ENCODE assay signal across 29 mouse cellular contexts in the genomic region with DNA sequence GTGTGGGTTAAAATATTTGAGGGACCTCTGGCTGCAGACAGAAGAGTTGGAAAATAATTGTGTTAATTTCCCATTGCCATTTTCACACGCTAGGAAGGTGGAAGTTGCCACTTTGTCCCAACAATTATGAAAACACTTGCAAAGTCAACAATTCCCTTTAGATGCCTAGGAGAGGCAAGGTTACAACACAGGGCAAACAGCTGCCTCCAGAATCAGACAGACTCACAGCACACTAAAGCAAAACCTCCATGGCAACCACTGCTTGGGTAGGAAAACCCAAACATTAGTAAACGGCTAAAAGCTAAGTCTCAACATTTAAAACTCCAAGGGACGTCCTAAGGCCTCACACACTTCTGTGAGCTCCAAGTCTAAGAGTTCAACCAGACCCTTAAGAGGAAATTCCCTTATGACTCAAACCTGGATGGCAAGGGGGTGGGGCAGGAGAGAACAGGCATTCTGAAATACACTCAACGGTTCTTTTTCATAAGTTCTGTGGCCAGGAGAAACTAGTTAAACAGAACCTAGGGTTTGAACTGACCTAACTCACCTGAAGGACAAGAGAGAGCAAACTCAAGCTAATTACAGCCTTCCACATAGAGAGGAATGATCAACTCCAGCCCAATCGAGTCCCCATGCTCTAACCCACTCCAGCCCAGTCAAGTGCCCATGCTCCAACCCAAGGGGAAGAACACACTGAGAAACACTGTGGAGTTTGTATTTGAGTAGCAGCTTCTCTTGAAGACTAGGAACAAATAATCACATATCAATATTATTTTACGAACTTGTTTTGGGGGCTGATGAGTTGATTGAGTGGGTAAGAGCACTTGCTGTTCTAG. TPM values are rescaled to one million over a fixed set of nuclear protein-coding genes. Genes with fewer than 3 reads are reported as not detected.
A peak's percentile ranks its signal among the peaks of the same experiment; 100 is the strongest.
DNase-seq lines count a peak whose midpoint lies in the region; ATAC-seq and TF ChIP-seq lines count a peak whose summit lies in the region.
"Had no signal": no experiment of that assay in that cellular context is flagged by ENCODE, and none has a peak within 500 bp of the region (broad histone marks: within the 10 kb centered on the region; RNA-seq: fewer than 3 reads in every experiment).

No protein-coding gene starts in this region.

- no peak for TF ChIP-seq CTCF in CH12.LX (conservative IDR thresholded peaks at IDR 0.05 in 1 of 2, IDR thresholded peaks at IDR 0.05 in 1 of 2; ENCODE audit: low read depth in 2 of 2, low read length in 2 of 2)

- H3K27ac ChIP-seq in CH12.LX (ENCODE audit: insufficient read depth, low read depth): peak overlapping the region; percentile 35; the same call in 1 of the 2 replicates
- H3K27ac ChIP-seq in lung, embryonic 16.5 days (ENCODE audit: low read length): peak overlapping the region; percentile 75
- H3K27ac ChIP-seq: embryonic facial prominence, embryonic 13.5 days; forebrain, embryonic 10.5 days; forebrain, embryonic 15.5 days; heart, embryonic 13.5 days; hindbrain, embryonic 14.5 days; kidney, embryonic 15.5 days; layer of hippocampus, adult 2 months; liver, embryonic 14.5 days; neural tube, embryonic 13.5 days had no signal

- dilution Hi-C loops in CH12.LX (cut with MboI; ENCODE audit: extremely low pct_ligation_motif_present, extremely low pct_unique_long_range_greater_than_20kb, low sequenced_read_pairs): no loop called here

- peak; percentile 76 for DNase-seq in CH12.LX (ENCODE audit: extremely low read depth)
- peak; percentile 49 for DNase-seq in induced T-regulatory cell, adult 2 months (ENCODE audit: low read depth)
- DNase-seq in lung, postnatal 36 days: peak; percentile 76
- no peak for DNase-seq in kidney, postnatal 25 days
- DNase-seq in left cerebral cortex, postnatal 36 days (ENCODE audit: low spot score in 2 of 2): no peak
- no peak for DNase-seq in spleen, postnatal 4 days (ENCODE audit: low spot score in 2 of 2)
- DNase-seq: adrenal gland, postnatal 36 days; cerebellum, adult 18-20 months; cerebellum, postnatal 10 days; heart, postnatal 10 days; kidney, adult 18-20 months; kidney, postnatal 36 days; left cerebral cortex, postnatal 4 days; right cerebral cortex, postnatal 4 days had no signal

- peaks cover 11 to 46% of the 10 kb centered on the region in 2 experiments; a peak in 3 of 4 replicates for H3K4me1 ChIP-seq in CH12.LX (ENCODE audit: control insufficient read depth in 1 of 2, insufficient read depth in 2 of 2)
- H3K4me1 ChIP-seq in lung, embryonic 16.5 days (replicated peaks; ENCODE audit: control insufficient read depth, insufficient read depth, low read length): no peaks in the 10 kb centered on the region
- H3K4me1 ChIP-seq: embryonic facial prominence, embryonic 13.5 days; forebrain, embryonic 10.5 days; forebrain, embryonic 15.5 days; heart, embryonic 13.5 days; kidney, embryonic 15.5 days; neural tube, embryonic 13.5 days had no signal

- ATAC-seq in lung, embryonic 16.5 days (ENCODE audit: low read depth): peak; percentile 62
- ATAC-seq: forebrain, embryonic 15.5 days had no signal

- TF ChIP-seq RAD21 in CH12.LX (IDR thresholded peaks at IDR 0.05; ENCODE audit: low read depth, low read length): no peak; the same call in none of the 2 replicates

- H3K36me3 ChIP-seq in CH12.LX (replicated peaks in 1 of 2; ENCODE audit: control insufficient read depth in 1 of 2, insufficient read depth in 1 of 2, low read length in 1 of 2): no peaks in the 10 kb centered on the region
- H3K36me3 ChIP-seq in lung, embryonic 16.5 days (ENCODE audit: control insufficient read depth, insufficient read depth, low read length): no peaks in the 10 kb centered on the region
- H3K36me3 ChIP-seq: embryonic facial prominence, embryonic 13.5 days; forebrain, embryonic 10.5 days; forebrain, embryonic 15.5 days; heart, embryonic 13.5 days; kidney, embryonic 15.5 days; neural tube, embryonic 13.5 days had no signal

- in situ Hi-C loops in CH12.LX (cut with MboI; ENCODE audit: low pct_ligation_motif_present, low pct_unique_long_range_greater_than_20kb, low sequenced_read_pairs): loop anchor here (5.0 kb wide), 1 partner anchor 52 kb away; no protein-coding TSS in a partner anchor

- peaks cover 2% of the 10 kb centered on the region for H3K27me3 ChIP-seq in CH12.LX (replicated peaks)
- H3K27me3 ChIP-seq in lung, embryonic 16.5 days (ENCODE audit: control insufficient read depth, insufficient read depth, low read depth, low read length): no peaks in the 10 kb centered on the region

- 43% methylated on average over 6 of the region's 6 CpGs for WGBS in lung, embryonic 16.5 days

- no peaks in the 10 kb centered on the region for H3K9me3 ChIP-seq in CH12.LX (replicated peaks; ENCODE audit: low read length)
- no peaks in the 10 kb centered on the region for H3K9me3 ChIP-seq in lung, embryonic 16.5 days (ENCODE audit: control insufficient read depth, low read length)
- H3K9me3 ChIP-seq: embryonic facial prominence, embryonic 13.5 days; forebrain, embryonic 10.5 days; forebrain, embryonic 15.5 days; heart, embryonic 13.5 days; kidney, embryonic 15.5 days; neural tube, embryonic 13.5 days had no signal

- TF ChIP-seq POLR2A in CH12.LX (IDR thresholded peaks at IDR 0.05; ENCODE audit: low read depth, low read length): peak; percentile 32; the same call in 1 of the 2 replicates

- intact Hi-C loops in left cerebral cortex, postnatal 36 days (cut with DNase I): loop anchor here (2.0 to 5.0 kb wide), 2 partner anchors 53 to 227 kb away; no protein-coding TSS in a partner anchor

- peak; percentile 96 for TF ChIP-seq EP300 in CH12.LX (IDR thresholded peaks at IDR 0.05; ENCODE audit: low read length)

- no peaks in the 10 kb centered on the region for H3K79me2 ChIP-seq in CH12.LX (replicated peaks; ENCODE audit: control insufficient read depth, extremely low read depth, insufficient read depth, poor library complexity, severe bottlenecking)

- no peak overlapping the region for H3K4me3 ChIP-seq in CH12.LX (replicated peaks in 1 of 3; ENCODE audit: low read depth in 2 of 3, low read length in 2 of 3, poor library complexity in 1 of 3)
- no peak overlapping the region for H3K4me3 ChIP-seq in lung, embryonic 16.5 days (ENCODE audit: low read length)
- H3K4me3 ChIP-seq: embryonic facial prominence, embryonic 13.5 days; forebrain, embryonic 10.5 days; forebrain, embryonic 15.5 days; heart, embryonic 13.5 days; kidney, embryonic 15.5 days; layer of hippocampus, adult 2 months; neural tube, embryonic 13.5 days had no signal

- peak overlapping the region; percentile 6; the same call in 1 of the 2 replicates for H3K4me2 ChIP-seq in CH12.LX (ENCODE audit: insufficient read depth, low read depth, poor library complexity, severe bottlenecking)
- H3K4me2 ChIP-seq in lung, embryonic 16.5 days (ENCODE audit: low read depth, low read length): no peak overlapping the region
- H3K4me2 ChIP-seq: embryonic facial prominence, embryonic 13.5 days; forebrain, embryonic 15.5 days; heart, embryonic 13.5 days; hindbrain, embryonic 14.5 days; kidney, embryonic 15.5 days; midbrain, embryonic 11.5 days; neural tube, embryonic 13.5 days had no signal

- no peak overlapping the region for H3K9ac ChIP-seq in CH12.LX (ENCODE audit: insufficient read depth, low read depth)
- H3K9ac ChIP-seq in lung, embryonic 16.5 days (ENCODE audit: low read length): no peak overlapping the region
- H3K9ac ChIP-seq: embryonic facial prominence, embryonic 13.5 days; forebrain, embryonic 15.5 days; heart, embryonic 13.5 days; hindbrain, embryonic 14.5 days; kidney, embryonic 15.5 days; liver, embryonic 14.5 days; neural tube, embryonic 13.5 days had no signal

TF ChIP-seq in CH12.LX, 34 proteins besides CTCF, POLR2A, EP300 and RAD21 (continues in another document):
- TF ChIP-seq ELF1 (IDR thresholded peaks at IDR 0.05; ENCODE audit: low read depth, low read length): no peak
- 0 out of 2 replicates have a peak, but pooled peaks have one; percentile 39 for TF ChIP-seq CHD1 (IDR thresholded peaks at IDR 0.05; ENCODE audit: low read depth, low read length)
- TF ChIP-seq ZKSCAN1 (IDR thresholded peaks at IDR 0.05; ENCODE audit: borderline replicate concordance, low read depth, low read length): no peak
- TF ChIP-seq NELFE (IDR thresholded peaks at IDR 0.05; ENCODE audit: low read depth, low read length): peak; percentile 19; the same call in 1 of the 2 replicates
- peak; percentile 92 for TF ChIP-seq RCOR1 (conservative IDR thresholded peaks at IDR 0.05; ENCODE audit: low read depth, low read length)
- TF ChIP-seq ETS1 (conservative IDR thresholded peaks at IDR 0.05; ENCODE audit: low read depth, low read length): peak; percentile 53; the same call in 1 of the 2 replicates
- TF ChIP-seq USF1 (IDR thresholded peaks at IDR 0.05; ENCODE audit: low read depth, low read length): no peak
- peak; percentile 74 for TF ChIP-seq SIN3A (IDR thresholded peaks at IDR 0.05; ENCODE audit: low read length)
- 0 out of 2 replicates have a peak, but pooled peaks have one; percentile 26 for TF ChIP-seq UBTF (IDR thresholded peaks at IDR 0.05; ENCODE audit: low read depth, low read length)
- TF ChIP-seq JUND (conservative IDR thresholded peaks at IDR 0.05; ENCODE audit: low read depth, low read length): peak; percentile 94
- 0 out of 2 replicates have a peak, but pooled peaks have one; percentile 7 for TF ChIP-seq MAFK (IDR thresholded peaks at IDR 0.05; ENCODE audit: insufficient replicate concordance, low read length)
- TF ChIP-seq USF2 (conservative IDR thresholded peaks at IDR 0.05; ENCODE audit: low read depth, low read length): no peak
- TF ChIP-seq JUN (IDR thresholded peaks at IDR 0.05; ENCODE audit: insufficient read depth, low read depth, low read length): peak; percentile 90
- no peak for TF ChIP-seq GABPA (IDR thresholded peaks at IDR 0.05; ENCODE audit: insufficient replicate concordance, low read depth, low read length)
- TF ChIP-seq POLR2AphosphoS2 (IDR thresholded peaks at IDR 0.05; ENCODE audit: low read depth, low read length): no peak
- TF ChIP-seq HCFC1 (IDR thresholded peaks at IDR 0.05; ENCODE audit: low read depth, low read length): no peak
- TF ChIP-seq BHLHE40 (IDR thresholded peaks at IDR 0.05; ENCODE audit: low read depth, low read length): peak; percentile 67
- TF ChIP-seq CHD2 (IDR thresholded peaks at IDR 0.05; ENCODE audit: low read length): peak; percentile 91

RNA-seq across cellular contexts. Expression of a gene that starts 22.8 kb away (rescaled TPM):
- total RNA-seq in CH12.LX (2012; rRNA removed) (3.0 and 6.4 TPM in 2 replicates), CH12.LX (2014; rRNA removed) (1.8 and 2.4 TPM in 2 replicates)
- polyA plus RNA-seq in CH12.LX (2012; ENCODE audit: insufficient read length, low read depth): 3.9 and 4.7 TPM in 2 replicates
- 2.2 and 2.4 TPM in 2 replicates for polyA plus RNA-seq in lung, embryonic 16.5 days (2015; fragmentation: Nextera tagmentation; extraction: Ambion mirVana)
- total RNA-seq in left cerebral cortex, postnatal 36 days (2021): under 1 TPM in 1 of 2 experiments, not detected in 1; 0.22 TPM
- total RNA-seq: adrenal gland, adult 18-20 months; gastrocnemius, adult 8-10 months; heart, adult 8-10 months; layer of hippocampus, adult 2 months had no signal
- polyA plus RNA-seq: forebrain, embryonic 15.5 days; neural tube, embryonic 13.5 days had no signal

RNA-seq across cellular contexts. Expression of a gene that starts 29.9 kb away (rescaled TPM):
- total RNA-seq in CH12.LX (2012; rRNA removed): 0.04 TPM in 1 of 2 replicates, not detected in the other
- not detected in 2 replicates for total RNA-seq in CH12.LX (2014; rRNA removed)
- not detected in 2 replicates for polyA plus RNA-seq in CH12.LX (2012; ENCODE audit: insufficient read length, low read depth)
- polyA plus RNA-seq in lung, embryonic 16.5 days (2015; fragmentation: Nextera tagmentation; extraction: Ambion mirVana): 14.2 and 14.5 TPM in 2 replicates
- 10 to 100 TPM; 37.2 to 39.0 TPM for total RNA-seq in left cerebral cortex, postnatal 36 days (2021)
- total RNA-seq: common myeloid progenitor, adult 5-6 weeks had no signal

Comparison
In these comparisons a context has a peak if more than half of its experiments do, and no peak if none do; other contexts are left out.
1. DNase-seq: peak in CH12.LX (single experiment), induced T-regulatory cell, adult 2 months (single experiment) and lung, postnatal 36 days (single experiment); none in kidney, postnatal 25 days (0 of 2), left cerebral cortex, postnatal 36 days (0 of 2) and spleen, postnatal 4 days (0 of 2).
2. RNA of a gene that starts 29.9 kb away (total RNA-seq): 37.2 to 39.0 TPM in left cerebral cortex, postnatal 36 days; 0.04 TPM in CH12.LX; every median in the first group is over 10 times any median in the second.